9 mouse cellular contexts compared by ENCODE assay signal in genomic region chr9:14547584-14548365, GRCm38 (mm10). TPM values are rescaled to one million over a fixed set of nuclear protein-coding genes. Genes with fewer than 3 reads are reported as not detected.
DNase-seq lines count a peak whose midpoint lies in the region; ATAC-seq lines count a peak whose summit lies in the region.
"Had no signal": no experiment of that assay in that cellular context is flagged by ENCODE, and none has a peak within 500 bp of the region (broad histone marks: within the 10 kb centered on the region; RNA-seq: fewer than 3 reads in every experiment).

No protein-coding gene starts in this region.

- 44% methylated on average over 12 of the region's 12 CpGs for WGBS in lung, embryonic 15.5 days
- WGBS in liver, embryonic 11.5 days, result 76% methylated on average over 12 of the region's 12 CpGs

- H3K36me3 ChIP-seq in lung, embryonic 15.5 days, result peaks cover 73% of the 10 kb centered on the region
- peaks cover 6% of the 10 kb centered on the region for H3K36me3 ChIP-seq in liver, embryonic 11.5 days (ENCODE audit: control insufficient read depth, insufficient read depth, low read length)

- no peak overlapping the region for H3K9ac ChIP-seq in lung, embryonic 15.5 days
- no peak overlapping the region for H3K9ac ChIP-seq in liver, embryonic 11.5 days (ENCODE audit: low read depth, low read length)

- intact Hi-C loops in heart, postnatal 14 days (cut with DNase I), result no loop called here

- no peak overlapping the region for H3K4me3 ChIP-seq in lung, embryonic 15.5 days
- no peak overlapping the region for H3K4me3 ChIP-seq in liver, embryonic 11.5 days (ENCODE audit: low read depth, low read length)

- H3K4me1 ChIP-seq in lung, embryonic 15.5 days, result no peaks in the 10 kb centered on the region
- no peaks in the 10 kb centered on the region for H3K4me1 ChIP-seq in liver, embryonic 11.5 days (replicated peaks; ENCODE audit: control insufficient read depth, insufficient read depth, low read length)

- no peak overlapping the region for H3K27ac ChIP-seq in lung, embryonic 15.5 days
- no peak overlapping the region for H3K27ac ChIP-seq in liver, embryonic 11.5 days (ENCODE audit: low read depth, low read length)

- no peak overlapping the region for H3K4me2 ChIP-seq in lung, embryonic 15.5 days
- no peak overlapping the region for H3K4me2 ChIP-seq in liver, embryonic 11.5 days

- ATAC-seq in lung, embryonic 15.5 days (ENCODE audit: borderline replicate concordance, extremely low read depth, low FRiP score, low TSS enrichment), result 0 out of 2 replicates have a peak, but pooled peaks have one; percentile 16
- no peak for ATAC-seq in liver, embryonic 11.5 days (replicated peaks; ENCODE audit: low FRiP score)

- no peaks in the 10 kb centered on the region for H3K27me3 ChIP-seq in lung, embryonic 15.5 days
- H3K27me3 ChIP-seq in liver, embryonic 11.5 days (replicated peaks; ENCODE audit: control insufficient read depth, insufficient read depth, low read length), result no peaks in the 10 kb centered on the region

- no peak for DNase-seq in lung, adult 18-20 months
- DNase-seq in gastrocnemius, adult 18-20 months (ENCODE audit: low spot score), result peak; percentile 79
- DNase-seq in heart, postnatal 14 days, result peak; percentile 36 to 39
- DNase-seq in thymus, postnatal 14 days, result peak; percentile 54
- no peak for DNase-seq in layer of hippocampus, adult 11-12 months (ENCODE audit: low spot score)
- no peak for DNase-seq in liver, embryonic 11.5 days (ENCODE audit: low spot score)

- H3K9me3 ChIP-seq in lung, embryonic 15.5 days, result no peaks in the 10 kb centered on the region
- no peaks in the 10 kb centered on the region for H3K9me3 ChIP-seq in liver, embryonic 11.5 days (ENCODE audit: control insufficient read depth, low read length)

RNA-seq across cellular contexts. Expression of gene Cwc15, which starts 47.4 kb away (rescaled TPM):
- polyA plus RNA-seq in lung, embryonic 15.5 days (2015; fragmentation: Nextera tagmentation; extraction: Ambion mirVana), result 149 and 150 TPM in 2 replicates
- total RNA-seq in gastrocnemius, adult 18-20 months (2021), result 100 to 1,000 TPM; 105 to 113 TPM
- total RNA-seq in heart, postnatal 14 days (2021), result 10 to 100 TPM; 67.3 to 69.4 TPM
- 145 and 147 TPM in 2 replicates for polyA plus RNA-seq in liver, embryonic 11.5 days (2014; fragmentation: Nextera tagmentation; extraction: Ambion mirVana)

RNA-seq across cellular contexts. Expression of gene Kdm4d, which starts 47.5 kb away (rescaled TPM):
- polyA plus RNA-seq in lung, embryonic 15.5 days (2015; fragmentation: Nextera tagmentation; extraction: Ambion mirVana), result 0.26 and 0.31 TPM in 2 replicates
- not detected for total RNA-seq in gastrocnemius, adult 18-20 months (2021)
- total RNA-seq in heart, postnatal 14 days (2021), result not detected
- 0.18 and 0.26 TPM in 2 replicates for polyA plus RNA-seq in liver, embryonic 11.5 days (2014; fragmentation: Nextera tagmentation; extraction: Ambion mirVana)
- total RNA-seq: liver, adult 2 months had no signal
- polyA plus RNA-seq: liver, adult 2 months; small intestine, adult 2 months had no signal

Comparison
In these comparisons a context has a peak if more than half of its experiments do, and no peak if none do; other contexts are left out.
1. DNase-seq: peak in gastrocnemius, adult 18-20 months (single experiment), heart, postnatal 14 days (2 of 2) and thymus, postnatal 14 days (single experiment); none in lung, adult 18-20 months (0 of 2), layer of hippocampus, adult 11-12 months (single experiment) and liver, embryonic 11.5 days (single experiment).